Mouse (Mus musculus) intestine, embryonic 14.5 days (tissue): Measurements from ENCODE around the gene Rer1. TPM values are rescaled to one million over a fixed set of nuclear protein-coding genes. Genes with fewer than 3 reads are reported as not detected.

Source experiments
- ATAC-seq: fragments of 200-750 bp; cut with Nextera tagmentation; replicated peaks from 2 replicates; pipeline ENCODE4 v1.8.0; 2017; ENCODE audit warnings: low read depth, moderate number of reproducible peaks, moderate TSS enrichment, moderate library complexity; ENCODE audit not compliant: low FRiP score, low TSS enrichment
- DNase-seq: peaks from one replicate; pipeline ENCODE4 v3.0.0-alpha.2; 2018; ENCODE audit warnings: low spot score
- H3K27ac ChIP-seq: fragments of 300-500 bp; sonication (generic); 2 replicates; pipeline ENCODE4 v1.5.1; 2014; ENCODE audit warnings: low read depth, mild to moderate bottlenecking, control low read depth
- H3K27me3 ChIP-seq: fragments of 300-500 bp; sonication (generic); replicated peaks from 2 replicates; pipeline ENCODE4 v1.6.1; 2014; ENCODE audit warnings: low read length, control low read depth; ENCODE audit not compliant: control insufficient read depth, insufficient read depth
- H3K36me3 ChIP-seq: fragments of 300-500 bp; sonication (generic); 2 replicates; pipeline ENCODE4 v1.6.1; 2014; ENCODE audit warnings: low read length, control low read depth; ENCODE audit not compliant: control insufficient read depth, insufficient read depth
- H3K4me1 ChIP-seq: fragments of 300-500 bp; sonication (generic); replicated peaks from 2 replicates; pipeline ENCODE4 v1.6.1; 2014; ENCODE audit warnings: low read length, control low read depth, mixed read lengths; ENCODE audit not compliant: control insufficient read depth, insufficient read depth
- H3K4me2 ChIP-seq: fragments of 300-500 bp; sonication (generic); 2 replicates; pipeline ENCODE4 v1.6.1; 2014; ENCODE audit warnings: low read length
- H3K4me3 ChIP-seq: fragments of 300-500 bp; sonication (generic); 2 replicates; pipeline ENCODE4 v1.5.1; 2014; ENCODE audit warnings: low read depth, low read length, control low read depth, mixed read lengths
- H3K9ac ChIP-seq: fragments of 300-500 bp; sonication (generic); 2 replicates; pipeline ENCODE4 v1.6.1; 2014; ENCODE audit warnings: mild to moderate bottlenecking, low read length
- H3K9me3 ChIP-seq: fragments of 300-500 bp; sonication (generic); 2 replicates; pipeline ENCODE4 v1.6.1; 2016; ENCODE audit warnings: low read length, control low read depth; ENCODE audit not compliant: control insufficient read depth
- WGBS: fragments of 180-500 bp; shearing (Covaris S2); extraction: QIAGEN DNeasy Blood & Tissue Kit; methylation state at CpG from one replicate; pipeline ENCODE4 v1.1.7; 2014; 5-methylcytosine and 5-hydroxymethylcytosine counted together
- polyA plus RNA-seq: library from polyadenylated mRNA; unstranded; fragments of >200 nt; fragmentation: Nextera tagmentation; extraction: Ambion mirVana; gene quantifications from 2 replicates; pipeline ENCODE4 v1.2.1, GENCODE M21; 2014

The Rer1 gene
- polyA plus RNA-seq, 1 experiment from 2014 or later = 188 TPM

GRCm38 (mm10) chr4:155034202-155034601 lies 52.0 kb downstream of the Rer1 start:
- ATAC-seq = no peak
- no peaks in the 10 kb centered on the region for H3K27me3 ChIP-seq
- WGBS = 47% methylated on average over 7 of the region's 7 CpGs

GRCm38 (mm10) chr4:155033115-155033514 lies 53.1 kb downstream of the Rer1 start:
- Histone ChIP-seq H3K4me2 (no peak overlapping the region), H3K27me3 (no peaks in the 10 kb centered on the region), H3K36me3 (no peaks in the 10 kb centered on the region), H3K4me3 (no peak overlapping the region), H3K27ac (no peak overlapping the region), H3K4me1 (no peaks in the 10 kb centered on the region), H3K9me3 (no peaks in the 10 kb centered on the region), H3K9ac (no peak overlapping the region)
- ATAC-seq (no peak), DNase-seq (no peak)
- 44% methylated on average over 6 of the region's 6 CpGs for WGBS

More at GRCm38 (mm10) chr4:155034202-155034601, 52.0 kb downstream of the Rer1 start:
- no peak overlapping the region for H3K4me2 ChIP-seq
- H3K36me3 ChIP-seq = no peaks in the 10 kb centered on the region
- no peaks in the 10 kb centered on the region for H3K4me1 ChIP-seq
- no peak overlapping the region for H3K27ac ChIP-seq
- no peak overlapping the region for H3K9ac ChIP-seq
- no peak for DNase-seq
- H3K4me3 ChIP-seq = no peak overlapping the region
- H3K9me3 ChIP-seq = no peaks in the 10 kb centered on the region

GRCm38 (mm10) chr4:155024170-155025010 lies 61.8 kb downstream of the Rer1 start:
- WGBS = 90% methylated on average over 11 of the region's 11 CpGs
- peaks cover 3% of the 10 kb centered on the region for H3K4me1 ChIP-seq
- DNase-seq (no peak), ATAC-seq (no peak)
- H3K4me3 ChIP-seq = no peak overlapping the region
- H3K4me2 ChIP-seq = no peak overlapping the region
- H3K27me3 ChIP-seq = no peaks in the 10 kb centered on the region
- no peak overlapping the region for H3K9ac ChIP-seq
- H3K36me3 ChIP-seq = no peaks in the 10 kb centered on the region
- H3K9me3 ChIP-seq = no peaks in the 10 kb centered on the region
- H3K27ac ChIP-seq = no peak overlapping the region

Other genes starting within 250 kb of the Rer1 start
- 0.12 and 0.30 TPM in 2 replicates for gene Ttc34, start 248.9 kb downstream of the Rer1 start, polyA plus RNA-seq
- gene Mmel1, start 216.8 kb downstream of the Rer1 start, polyA plus RNA-seq = not detected in 2 replicates
- 37.1 and 39.8 TPM in 2 replicates for gene Fam213b, start 187.2 kb downstream of the Rer1 start, polyA plus RNA-seq
- gene Tnfrsf14, start 157.8 kb downstream of the Rer1 start, polyA plus RNA-seq = 1.5 and 1.6 TPM in 2 replicates
- gene Hes5, start 125.5 kb downstream of the Rer1 start, polyA plus RNA-seq = 1.8 and 2.3 TPM in 2 replicates
- 45.4 and 46.7 TPM in 2 replicates for gene Pank4, start 122.3 kb downstream of the Rer1 start, polyA plus RNA-seq
- gene Plch2, start 29.6 kb downstream of the Rer1 start, polyA plus RNA-seq = 12.8 and 13.3 TPM in 2 replicates
- 6.5 and 8.9 TPM in 2 replicates for gene Pex10, start 19.4 kb downstream of the Rer1 start, polyA plus RNA-seq
- gene Morn1, start 195 bp upstream of the Rer1 start, polyA plus RNA-seq = 3.8 and 5.5 TPM in 2 replicates
- gene Ski, start 136.2 kb upstream of the Rer1 start, polyA plus RNA-seq = 24.4 and 25.3 TPM in 2 replicates
- gene Faap20, start 163.4 kb upstream of the Rer1 start, polyA plus RNA-seq = 74.6 and 81.2 TPM in 2 replicates